Mouse (Mus musculus) megakaryocyte, adult 5-6 weeks (primary cell): ENCODE results near the gene Dhh. TPM values are rescaled to one million over a fixed set of nuclear protein-coding genes. Genes with fewer than 3 reads are reported as not detected.

Source experiments
- ATAC-seq: 2 replicates; pipeline ENCODE4 v1.8.0; 2016; ENCODE audit warnings: mild to moderate bottlenecking, inconsistent platforms; ENCODE audit not compliant: poor library complexity, severe bottlenecking
- total RNA-seq, 2 experiments: library from RNA; stranded (forward) in 1 of 2; stranded (reverse) in 1 of 2; fragments of 153-499, 151-499 nt in 1 of 2; fragments of 221-1000, 200-1000 nt in 1 of 2; gene quantifications; 2 replicates each; pipeline versions ENCODE4 v1.2.3 to v1.2.4; 2015 to 2017

Dhh gene
- total RNA-seq, 2 experiments from 2014 or later: not detected

GRCm38 (mm10) chr15:98853161-98853937 lies 45.0 kb downstream of the Dhh start:
- ATAC-seq: no peak

- no peak for ATAC-seq
Measured at GRCm38 (mm10) chr15:98852733-98853132, 45.6 kb downstream of the Dhh start.

GRCm38 (mm10) chr15:98852071-98852470 lies 46.3 kb downstream of the Dhh start:
- no peak for ATAC-seq

GRCm38 (mm10) chr15:98851229-98851818 lies 47.0 kb downstream of the Dhh start:
- ATAC-seq: no peak

- no peak for ATAC-seq
Measured at GRCm38 (mm10) chr15:98850668-98851067, 47.7 kb downstream of the Dhh start.

GRCm38 (mm10) chr15:98849956-98850600 lies 48.3 kb downstream of the Dhh start:
- no peak for ATAC-seq

GRCm38 (mm10) chr15:98849165-98849564 lies 49.2 kb downstream of the Dhh start:
- no peak for ATAC-seq

GRCm38 (mm10) chr15:98846140-98846539 lies 52.2 kb downstream of the Dhh start:
- ATAC-seq: no peak

GRCm38 (mm10) chr15:98845149-98845548 lies 53.2 kb downstream of the Dhh start:
- ATAC-seq: no peak

GRCm38 (mm10) chr15:98843595-98844223 lies 54.6 kb downstream of the Dhh start:
- ATAC-seq: no peak

Other genes with a start within 250 kb of the Dhh start
- gene Ddx23, start 235.6 kb downstream of the Dhh start, total RNA-seq (2015): 20.2 and 23.4 TPM in 2 replicates
- 84.3 and 106 TPM in 2 replicates for gene Ddx23, start 235.6 kb downstream of the Dhh start, total RNA-seq (2017)
- gene Rnd1, start 221.1 kb downstream of the Dhh start, total RNA-seq (2015): 0.73 and 1.6 TPM in 2 replicates
- 2.9 and 4.3 TPM in 2 replicates for gene Rnd1, start 221.1 kb downstream of the Dhh start, total RNA-seq (2017)
- gene Ccdc65, start 190.3 kb downstream of the Dhh start, total RNA-seq (2015): not detected in 2 replicates
- gene Ccdc65, start 190.3 kb downstream of the Dhh start, total RNA-seq (2017): not detected in 2 replicates
- 0.40 TPM in 1 of 2 replicates, not detected in the other for gene Fkbp11, start 170.3 kb downstream of the Dhh start, total RNA-seq (2015)
- 0.33 and 1.4 TPM in 2 replicates for gene Fkbp11, start 170.3 kb downstream of the Dhh start, total RNA-seq (2017)
- 28.3 and 35.9 TPM in 2 replicates for gene Arf3, start 135.3 kb downstream of the Dhh start, total RNA-seq (2015)
- gene Arf3, start 135.3 kb downstream of the Dhh start, total RNA-seq (2017): 33.8 and 37.8 TPM in 2 replicates
- gene Wnt10b, start 120.4 kb downstream of the Dhh start, total RNA-seq (2015): 0.04 and 0.34 TPM in 2 replicates
- gene Wnt10b, start 120.4 kb downstream of the Dhh start, total RNA-seq (2017): not detected in 2 replicates
- not detected in 2 replicates for gene Wnt1, start 108.7 kb downstream of the Dhh start, total RNA-seq (2015)
- gene Wnt1, start 108.7 kb downstream of the Dhh start, total RNA-seq (2017): not detected in 2 replicates
- not detected in 2 replicates for gene Ddn, start 89.0 kb downstream of the Dhh start, total RNA-seq (2015)
- gene Ddn, start 89.0 kb downstream of the Dhh start, total RNA-seq (2017): 0.15 and 0.16 TPM in 2 replicates
- gene Prkag1, start 67.0 kb downstream of the Dhh start, total RNA-seq (2015): 60.5 TPM in 2 replicates
- gene Prkag1, start 67.0 kb downstream of the Dhh start, total RNA-seq (2017): 99.7 and 126 TPM in 2 replicates
- 33.7 and 37.1 TPM in 2 replicates for gene Kmt2d, start 27.3 kb downstream of the Dhh start, total RNA-seq (2015)
- gene Kmt2d, start 27.3 kb downstream of the Dhh start, total RNA-seq (2017): 16.7 and 52.1 TPM in 2 replicates
- gene Rhebl1, start 4.0 kb downstream of the Dhh start, total RNA-seq (2015): 4.8 and 9.6 TPM in 2 replicates
- 3.4 and 10.2 TPM in 2 replicates for gene Rhebl1, start 4.0 kb downstream of the Dhh start, total RNA-seq (2017)
- 10.7 and 11.1 TPM in 2 replicates for gene Lmbr1l, start 19.7 kb upstream of the Dhh start, total RNA-seq (2015)
- gene Lmbr1l, start 19.7 kb upstream of the Dhh start, total RNA-seq (2017): 11.1 and 28.8 TPM in 2 replicates
- 2,048 and 2,084 TPM in 2 replicates for gene Tuba1b, start 36.0 kb upstream of the Dhh start, total RNA-seq (2015)
- 628 and 646 TPM in 2 replicates for gene Tuba1b, start 36.0 kb upstream of the Dhh start, total RNA-seq (2017)
- gene Gm49450, start 55.0 kb upstream of the Dhh start, total RNA-seq (2015): 0.25 and 0.64 TPM in 2 replicates
- gene Gm49450, start 55.0 kb upstream of the Dhh start, total RNA-seq (2017): not detected in 2 replicates
- 118 and 120 TPM in 2 replicates for gene Tuba1a, start 55.2 kb upstream of the Dhh start, total RNA-seq (2015)
- 64.2 and 66.5 TPM in 2 replicates for gene Tuba1a, start 55.2 kb upstream of the Dhh start, total RNA-seq (2017)
- gene Tuba1c, start 131.4 kb upstream of the Dhh start, total RNA-seq (2015): 232 and 270 TPM in 2 replicates
- gene Tuba1c, start 131.4 kb upstream of the Dhh start, total RNA-seq (2017): 124 and 128 TPM in 2 replicates
- gene Prph, start 156.6 kb upstream of the Dhh start, total RNA-seq (2015): not detected in 2 replicates
- not detected in 2 replicates for gene Prph, start 156.6 kb upstream of the Dhh start, total RNA-seq (2017)
- gene Troap, start 176.0 kb upstream of the Dhh start, total RNA-seq (2015): 27.1 and 37.2 TPM in 2 replicates
- 27.9 and 28.3 TPM in 2 replicates for gene Troap, start 176.0 kb upstream of the Dhh start, total RNA-seq (2017)
- gene C1ql4, start 189.3 kb upstream of the Dhh start, total RNA-seq (2015): not detected in 2 replicates
- gene C1ql4, start 189.3 kb upstream of the Dhh start, total RNA-seq (2017): not detected in 2 replicates
- not detected in 2 replicates for gene Dnajc22, start 194.6 kb upstream of the Dhh start, total RNA-seq (2015)
- gene Dnajc22, start 194.6 kb upstream of the Dhh start, total RNA-seq (2017): 0.11 TPM in 1 of 2 replicates, not detected in the other
- gene Spats2, start 227.4 kb upstream of the Dhh start, total RNA-seq (2015): not detected in 2 replicates
- not detected in 2 replicates for gene Spats2, start 227.4 kb upstream of the Dhh start, total RNA-seq (2017)